Mouse (Mus musculus) liver, embryonic 14.5 days (tissue): ENCODE measurements around the gene Tuba8. TPM values are rescaled to one million over a fixed set of nuclear protein-coding genes. Genes with fewer than 3 reads are reported as not detected.

ENCODE experiments used
- ATAC-seq: fragments of 200-750 bp; cut with Nextera tagmentation; 2 replicates; pipeline ENCODE4 v1.8.0; 2017; ENCODE audit warnings: moderate number of reproducible peaks, mild to moderate bottlenecking, moderate library complexity; ENCODE audit not compliant: insufficient read depth
- DNase-seq, 3 experiments: peaks; one replicate each; pipeline ENCODE4 v3.0.0-alpha.2; 2012 to 2013; ENCODE audit warnings: low read depth in 3 of 3, low spot score in 3 of 3
- H3K27ac ChIP-seq: fragments of 300-500 bp; sonication (generic); 2 replicates; pipeline ENCODE4 v1.5.1; 2014; ENCODE audit warnings: moderate library complexity, mild to moderate bottlenecking, control low read depth, inconsistent platforms
- H3K27me3 ChIP-seq: fragments of 300-500 bp; sonication (generic); 2 replicates; pipeline ENCODE4 v1.6.1; 2014; ENCODE audit warnings: mild to moderate bottlenecking, low read length, moderate library complexity; ENCODE audit not compliant: control insufficient read depth, insufficient read depth
- H3K36me3 ChIP-seq: fragments of 300-500 bp; sonication (generic); replicated peaks from 2 replicates; pipeline ENCODE4 v1.6.1; 2014; ENCODE audit warnings: low read depth; ENCODE audit not compliant: control insufficient read depth, insufficient read depth
- H3K4me1 ChIP-seq, 2 experiments: fragments of 200-500 bp in 1 of 2; fragments of 300-500 bp in 1 of 2; sonication (generic) in 1 of 2; replicated peaks; 2 replicates each; pipeline ENCODE4 v1.6.1; 2012 to 2014; ENCODE audit warnings: antibody characterized with exemption in 1 of 2, inconsistent platforms in 1 of 2, low read length in 1 of 2; ENCODE audit not compliant: control insufficient read depth in 2 of 2, insufficient read depth in 2 of 2
- H3K4me2 ChIP-seq: fragments of 300-500 bp; sonication (generic); 2 replicates; pipeline ENCODE4 v1.6.1; 2014; ENCODE audit warnings: low read depth, mild to moderate bottlenecking, control low read depth, moderate library complexity
- H3K4me3 ChIP-seq, 2 experiments: fragments of 200-500 bp in 1 of 2; fragments of 300-500 bp in 1 of 2; sonication (generic) in 1 of 2; 2 replicates each; pipeline ENCODE4 v1.5.1; 2012 to 2014; ENCODE audit warnings: low read depth in 2 of 2, low read length in 2 of 2, mild to moderate bottlenecking in 2 of 2, control low read depth in 1 of 2, inconsistent platforms in 1 of 2, moderate library complexity in 1 of 2; ENCODE audit not compliant: insufficient read depth in 1 of 2
- H3K9ac ChIP-seq: fragments of 300-500 bp; sonication (generic); replicated peaks from 2 replicates; pipeline ENCODE4 v1.6.1; 2014; ENCODE audit warnings: mild to moderate bottlenecking, control low read depth, moderate library complexity
- H3K9me3 ChIP-seq: fragments of 300-500 bp; sonication (generic); 2 replicates; pipeline ENCODE4 v1.6.1; 2016; ENCODE audit warnings: low read length, mixed read lengths; ENCODE audit not compliant: control insufficient read depth
- CTCF ChIP-seq: IDR thresholded peaks from 2 replicates; pipeline ENCODE4 v1.5.1; 2016; ENCODE audit warnings: antibody characterized with exemption, low read depth, control low read depth
- EP300 ChIP-seq: IDR thresholded peaks from 2 replicates; pipeline ENCODE4 v1.6.1; 2016; ENCODE audit warnings: antibody characterized with exemption, low read depth
- WGBS: fragments of 180-500 bp; shearing (Covaris S2); extraction: QIAGEN DNeasy Blood & Tissue Kit; methylation state at CpG from one replicate; pipeline ENCODE4 v1.1.7; 2014; ENCODE audit not compliant: insufficient replicate concordance; 5-methylcytosine and 5-hydroxymethylcytosine counted together
- polyA plus RNA-seq, 2 experiments: library from polyadenylated mRNA; depleted of rRNA in 1 of 2; stranded (reverse) in 1 of 2; unstranded in 1 of 2; fragments of >200 nt; fragmentation: Nextera tagmentation in 1 of 2; extraction: Ambion mirVana in 1 of 2; gene quantifications; 2 replicates each; pipeline versions ENCODE4 v1.2.1 to v1.2.3; 2012 to 2014

Tuba8 gene
- polyA plus RNA-seq (2012; rRNA removed) (1.1 and 1.2 TPM in 2 replicates), polyA plus RNA-seq (2014; fragmentation: Nextera tagmentation; extraction: Ambion mirVana) (5.1 and 6.0 TPM in 2 replicates)

DNA sequence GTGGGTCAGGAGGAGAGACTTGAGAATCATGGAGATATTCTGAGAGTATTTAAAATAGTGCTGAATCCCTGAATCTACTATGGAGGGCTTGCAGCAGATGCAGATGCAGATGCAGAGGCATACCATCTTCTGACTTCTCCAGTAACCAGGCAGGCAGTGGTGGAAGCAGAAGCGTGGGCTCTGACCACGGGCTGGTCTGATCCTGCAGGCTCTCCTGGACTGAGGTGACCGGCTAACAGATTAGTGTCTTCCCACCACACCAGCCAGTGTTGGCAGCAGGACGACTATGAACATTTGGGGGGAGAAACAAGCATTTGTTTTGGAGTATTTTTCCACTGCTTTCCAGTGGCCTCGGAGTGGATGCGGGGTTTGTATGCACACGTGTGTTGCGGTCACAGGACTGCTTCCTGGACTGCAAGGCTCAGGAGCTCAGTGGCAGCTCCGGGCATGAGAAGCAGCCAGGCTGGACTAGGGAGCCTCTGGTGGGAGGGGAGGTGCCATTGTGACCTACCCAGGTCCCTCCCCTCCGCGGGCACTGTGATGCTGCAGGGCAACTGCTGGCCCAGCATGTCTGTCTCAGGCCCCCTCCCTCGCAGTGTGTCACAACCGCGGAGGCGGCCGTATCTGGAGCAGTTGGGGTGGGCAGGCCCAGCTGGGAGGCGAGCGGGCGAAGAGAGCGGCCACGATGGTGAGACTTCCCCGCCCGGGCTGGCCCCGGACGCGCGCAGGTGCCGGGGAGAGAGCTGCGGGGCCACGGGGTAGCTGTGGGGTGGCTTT, at the start of gene Tuba8:
Tuba8 (plus strand) TSS at position 548 of the 777 bp plus-strand sequence.
- Histone ChIP-seq H3K27me3 (peaks cover 15% of the 10 kb centered on the region), H3K4me2 (peak within 1 kb of the TSS; percentile 63), H3K4me3 (peak within 1 kb of the TSS; percentile 45 to 46), H3K36me3 (no peaks in the 10 kb centered on the region), H3K9ac (no peak within 1 kb of the TSS), H3K4me1 (peaks cover 0 to 7% of the 10 kb centered on the region in 2 experiments; a peak in 2 of 4 replicates), H3K27ac (no peak within 1 kb of the TSS), H3K9me3 (no peaks in the 10 kb centered on the region)
- no peak for DNase-seq
- ATAC-seq, result peak; percentile 58
- TF ChIP-seq CTCF (no peak), EP300 (no peak)
- WGBS, result 3% methylated on average over 29 of the region's 30 CpGs

DNA sequence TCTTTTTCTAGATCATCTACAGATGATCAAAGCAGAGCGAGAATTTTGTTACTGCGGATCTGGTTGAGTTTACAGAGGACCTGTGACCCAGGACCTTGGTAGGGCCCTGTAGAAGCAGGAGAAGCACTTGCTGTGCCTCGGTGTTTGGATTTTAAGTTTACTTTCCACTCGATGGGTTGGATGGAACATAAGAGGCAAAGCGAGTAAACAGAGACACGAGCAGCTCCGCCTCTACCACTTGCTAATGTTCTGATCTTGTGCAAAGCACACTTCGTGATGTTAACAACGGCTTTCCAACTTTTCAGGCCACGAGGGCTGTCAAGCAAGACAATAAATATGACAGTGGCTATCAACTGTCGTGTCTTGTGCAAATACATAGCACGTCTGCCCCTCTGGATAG, 47.9 kb upstream of the Tuba8 start:
- no peak overlapping the region for H3K27ac ChIP-seq
- no peak for DNase-seq
- no peak for TF ChIP-seq EP300
- no peak for TF ChIP-seq CTCF
- peaks cover 0 to 9% of the 10 kb centered on the region in 2 experiments; a peak in 3 of 4 replicates for H3K4me1 ChIP-seq
- no peaks in the 10 kb centered on the region for H3K9me3 ChIP-seq
- H3K36me3 ChIP-seq, result no peaks in the 10 kb centered on the region
- H3K4me2 ChIP-seq, result no peak overlapping the region
- ATAC-seq, result no peak
- 59% methylated on average over 12 of the region's 12 CpGs for WGBS
- no peak overlapping the region for H3K4me3 ChIP-seq
- no peak overlapping the region for H3K9ac ChIP-seq
- H3K27me3 ChIP-seq, result no peaks in the 10 kb centered on the region

DNA sequence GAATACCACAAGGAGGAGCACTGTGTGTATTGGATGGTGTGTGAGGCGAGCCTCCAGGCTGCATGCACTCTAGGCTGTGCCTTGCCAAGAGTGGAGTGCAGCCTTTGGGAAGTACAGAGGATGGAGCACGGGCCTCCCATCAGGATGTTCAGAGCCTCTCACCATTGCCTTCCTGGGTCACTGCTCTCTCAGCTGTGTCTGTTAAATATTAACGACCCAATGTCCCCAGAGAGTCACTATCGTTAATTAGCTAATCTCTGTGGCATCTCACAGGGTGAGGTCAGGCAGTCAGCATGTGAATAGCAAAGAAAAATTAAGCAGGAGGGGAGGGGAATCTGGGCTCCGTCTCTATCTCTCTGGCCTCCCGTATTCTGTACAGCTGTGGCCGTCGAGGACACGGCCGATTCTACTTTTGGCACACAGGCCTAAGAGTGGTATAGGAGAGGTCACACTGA, 44.4 kb upstream of the Tuba8 start:
- H3K9ac ChIP-seq, result no peak overlapping the region
- no peaks in the 10 kb centered on the region for H3K9me3 ChIP-seq
- no peak overlapping the region for H3K4me2 ChIP-seq
- no peaks in the 10 kb centered on the region for H3K36me3 ChIP-seq
- DNase-seq (peak in 1 of 3 experiments; percentile 16), ATAC-seq (peak; percentile 52)
- H3K4me3 ChIP-seq, result no peak overlapping the region
- TF ChIP-seq EP300 (no peak), CTCF (no peak)
- no peak overlapping the region for H3K27ac ChIP-seq
- WGBS, result 49% methylated on average over 10 of the region's 10 CpGs
- H3K4me1 ChIP-seq, result peaks cover 0 to 3% of the 10 kb centered on the region in 2 experiments; a peak in 2 of 4 replicates
- H3K27me3 ChIP-seq, result no peaks in the 10 kb centered on the region

DNA sequence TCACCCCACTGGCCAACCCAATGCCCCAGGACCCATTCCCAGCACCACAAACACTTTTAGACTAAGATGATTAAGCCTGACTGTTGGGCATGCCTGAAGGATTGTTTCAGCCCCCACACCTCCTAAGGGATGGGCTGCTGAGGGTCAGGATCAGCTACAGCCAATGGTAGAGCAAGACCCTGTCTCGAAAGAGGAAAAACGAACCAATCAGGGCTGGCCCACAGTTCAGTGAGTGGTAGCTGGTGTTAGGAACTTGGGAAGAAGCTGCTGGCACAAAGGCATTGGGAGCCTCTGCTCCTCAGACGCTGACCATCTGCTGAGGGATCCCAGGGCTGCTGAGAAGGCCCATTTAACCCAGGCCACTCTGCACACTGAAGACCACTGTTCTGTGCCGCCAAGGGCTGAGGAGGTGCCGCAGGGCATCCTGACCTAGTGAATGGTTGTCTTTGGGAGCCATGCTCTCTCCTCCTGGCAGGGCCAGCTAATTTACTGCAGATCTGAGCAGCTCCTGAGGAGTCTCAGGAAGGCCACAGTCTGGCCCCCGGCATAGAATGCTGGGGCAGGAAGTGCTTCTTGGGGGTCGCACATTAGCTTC, 43.0 kb upstream of the Tuba8 start:
- ATAC-seq (no peak), DNase-seq (no peak)
- H3K9me3 ChIP-seq, result no peaks in the 10 kb centered on the region
- H3K36me3 ChIP-seq, result no peaks in the 10 kb centered on the region
- TF ChIP-seq EP300 (no peak), CTCF (no peak)
- peaks cover 0 to 3% of the 10 kb centered on the region in 2 experiments; a peak in 2 of 4 replicates for H3K4me1 ChIP-seq
- no peaks in the 10 kb centered on the region for H3K27me3 ChIP-seq
- H3K27ac ChIP-seq, result no peak overlapping the region
- H3K9ac ChIP-seq, result no peak overlapping the region
- no peak overlapping the region for H3K4me3 ChIP-seq
- 53% methylated on average over 7 of the region's 7 CpGs for WGBS
- H3K4me2 ChIP-seq, result no peak overlapping the region

DNA sequence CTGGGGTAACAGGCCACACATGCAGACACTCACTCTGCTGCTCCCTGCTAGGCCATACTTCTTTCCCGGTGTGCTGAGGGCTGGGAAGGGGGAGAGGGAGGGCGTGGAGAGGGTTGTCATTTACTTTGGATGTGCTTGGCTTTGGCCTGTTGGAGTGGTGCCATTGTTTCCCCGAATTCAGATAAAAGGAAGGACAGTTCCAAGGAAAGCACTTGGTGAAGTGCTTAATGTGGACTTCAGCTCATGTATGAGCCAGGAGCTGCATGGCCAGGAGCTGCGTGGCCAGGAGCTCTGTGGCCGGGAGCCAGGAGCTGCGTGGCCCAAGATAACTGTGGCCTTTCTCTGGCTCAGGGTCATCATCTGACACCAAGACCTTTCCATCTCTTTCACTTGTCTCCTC, 39.4 kb upstream of the Tuba8 start:
- Histone ChIP-seq H3K9ac (no peak overlapping the region), H3K27me3 (no peaks in the 10 kb centered on the region; the same call in 1 of the 2 replicates), H3K9me3 (no peaks in the 10 kb centered on the region), H3K4me1 (peaks cover 0 to 4% of the 10 kb centered on the region in 2 experiments; a peak in 2 of 4 replicates), H3K36me3 (no peaks in the 10 kb centered on the region), H3K4me3 (no peak overlapping the region), H3K4me2 (no peak overlapping the region), H3K27ac (no peak overlapping the region)
- DNase-seq, result no peak
- TF ChIP-seq EP300 (no peak), CTCF (no peak)
- 69% methylated on average over 6 of the region's 6 CpGs for WGBS
- ATAC-seq, result no peak
